Mouse (Mus musculus) gastrocnemius, adult 8-10 months (tissue): Measurements from ENCODE around the gene Zfp507. TPM values are rescaled to one million over a fixed set of nuclear protein-coding genes. Genes with fewer than 3 reads are reported as not detected.
A peak's percentile ranks its signal among the peaks of the same experiment; 100 is the strongest.

ENCODE experiments used
- DNase-seq, 2 experiments: peaks; one replicate each; pipeline ENCODE4 v3.0.0; 2022; ENCODE audit warnings: low spot score in 2 of 2
- total RNA-seq, 4 experiments: library from RNA; stranded (reverse); gene quantifications; 2 replicates each; pipeline ENCODE4 v1.2.4; 2022

The Zfp507 gene
- total RNA-seq: 10 to 100 TPM; 15.8 to 22.5 (median 17.7) TPM

DNA sequence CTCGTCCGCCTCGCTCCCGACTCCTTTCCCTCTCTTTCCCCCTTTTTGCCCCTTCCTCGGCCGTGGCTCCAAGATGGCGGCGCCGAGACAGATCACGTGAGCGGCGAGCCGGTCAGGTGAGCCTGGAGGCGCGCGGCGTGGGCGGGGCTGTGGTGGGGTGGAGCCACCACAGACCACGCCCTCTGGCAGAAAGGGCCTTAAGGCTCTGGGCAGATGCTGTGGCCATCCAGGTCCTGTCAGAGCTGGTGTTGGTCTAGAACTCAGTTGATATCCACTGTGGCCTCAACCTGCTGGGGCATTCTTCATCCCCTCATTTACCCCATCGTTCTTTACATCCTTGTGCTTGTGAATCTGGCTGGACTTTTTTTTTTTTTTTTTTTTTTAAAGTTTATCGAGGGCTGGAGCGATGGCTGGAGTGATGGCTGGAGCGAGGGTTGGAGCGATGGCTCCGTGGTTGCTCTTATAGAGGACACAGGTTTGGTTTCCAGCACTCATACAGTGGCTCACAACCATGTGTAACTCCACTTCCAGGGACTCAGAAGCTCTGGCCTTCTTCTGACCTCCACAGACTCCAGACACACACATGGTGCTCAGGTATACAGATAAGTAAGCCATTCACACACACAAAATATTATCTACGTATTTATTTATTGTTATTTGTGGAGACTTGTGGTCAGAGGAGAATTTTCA is at the start of gene Zfp507:
Gene Zfp507 (minus strand): TSS at position 98 of the 690 bp plus-strand sequence.
- DNase-seq: peak; percentile 72 to 82

DNA sequence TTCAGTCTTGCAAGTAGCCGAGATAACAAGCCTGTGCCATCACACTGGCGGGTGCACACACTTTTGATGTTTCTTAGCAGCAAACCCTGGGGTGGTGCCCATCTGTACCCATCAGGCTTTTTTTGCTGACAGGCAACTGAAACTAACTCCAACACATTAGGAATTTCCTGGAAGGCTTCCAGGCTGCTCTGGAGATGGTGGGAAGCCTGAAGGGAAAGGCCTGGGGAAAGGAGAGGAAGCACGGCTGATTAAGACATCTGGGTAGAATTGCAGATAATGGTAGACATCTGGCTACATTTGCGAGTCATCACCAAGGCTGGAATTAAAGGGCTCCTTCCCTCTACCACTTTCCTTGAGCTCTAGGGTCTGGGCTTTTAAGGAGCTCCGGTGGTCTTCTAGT is 47.6 kb upstream of the Zfp507 start:
- no peak for DNase-seq

DNA sequence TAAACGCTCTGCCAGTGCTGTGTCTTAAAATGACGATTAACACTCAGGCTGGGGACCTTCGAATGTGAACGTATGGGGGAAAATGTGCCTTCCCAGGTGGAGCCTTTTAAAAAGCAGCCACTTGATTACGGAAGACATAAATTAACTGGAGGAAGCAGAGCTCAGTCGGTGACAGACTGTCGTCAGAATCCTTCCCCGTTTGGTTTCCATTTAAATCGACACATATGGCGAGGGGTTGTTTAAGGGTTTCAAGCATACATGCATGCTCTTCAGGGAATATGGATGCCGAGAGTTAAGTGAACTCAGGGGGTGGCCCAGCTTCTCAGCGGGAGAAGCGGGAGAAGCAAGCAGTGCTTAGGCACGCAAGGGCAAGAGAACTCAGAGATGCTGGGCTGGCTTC is 45.7 kb upstream of the Zfp507 start:
- DNase-seq: no peak

DNA sequence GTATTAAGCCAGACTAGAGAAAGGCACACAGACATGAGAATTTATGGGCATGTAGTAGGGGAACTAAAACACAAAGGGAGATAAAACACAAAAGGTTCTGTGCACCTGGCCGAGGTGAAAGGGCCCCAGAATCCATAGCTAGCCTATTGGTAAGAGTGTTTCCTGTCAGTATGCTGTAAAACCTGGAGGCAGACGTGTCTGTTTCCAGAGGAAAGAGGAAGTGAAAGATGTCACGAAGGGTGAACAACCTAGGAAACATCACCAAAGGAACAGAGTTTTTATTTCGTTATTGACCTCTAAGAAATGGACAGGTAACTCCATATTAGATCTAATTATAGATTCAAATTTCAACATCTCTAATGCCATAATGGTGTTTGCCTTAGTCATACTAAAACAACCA is 37.7 kb upstream of the Zfp507 start:
- no peak for DNase-seq

DNA sequence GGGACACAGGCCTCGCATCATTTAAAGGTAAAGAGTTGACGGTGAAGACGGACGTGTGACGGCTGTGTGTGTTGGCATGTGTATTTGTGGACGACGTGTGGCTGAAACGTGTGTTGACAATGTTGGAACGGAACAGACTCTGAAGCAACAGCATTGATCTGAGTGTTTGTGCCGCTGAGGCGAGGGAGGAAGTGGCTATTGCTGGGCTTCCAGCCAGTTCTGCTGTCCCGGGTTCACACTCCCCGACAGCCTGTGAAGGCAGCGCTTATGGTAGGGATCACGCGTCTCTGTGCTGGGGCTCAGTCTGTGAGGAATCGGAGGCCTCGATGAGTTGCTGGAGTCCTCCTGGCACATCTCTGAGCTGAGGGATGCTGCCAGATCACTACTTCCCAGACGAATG is 34.0 kb upstream of the Zfp507 start:
- no peak for DNase-seq

DNA sequence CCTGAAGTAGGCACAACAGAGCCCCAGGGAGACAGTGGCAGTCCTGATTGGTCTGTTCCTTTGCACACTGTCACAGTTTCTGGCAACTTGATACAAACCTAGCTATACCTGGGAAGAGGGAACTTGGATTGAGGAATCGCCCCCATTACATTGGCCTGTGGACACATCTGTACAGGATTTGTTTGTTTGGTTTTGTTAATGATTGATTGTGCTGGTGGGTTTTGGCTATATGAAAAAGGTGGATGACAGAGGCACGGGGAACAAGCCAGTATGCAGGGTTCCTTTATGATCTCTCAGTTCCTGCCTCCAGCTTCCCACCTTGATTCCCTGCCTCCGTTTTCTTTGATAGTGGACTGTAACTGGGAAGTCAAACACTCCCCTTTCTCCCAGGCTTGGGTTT is 33.6 kb upstream of the Zfp507 start:
- no peak for DNase-seq

DNA sequence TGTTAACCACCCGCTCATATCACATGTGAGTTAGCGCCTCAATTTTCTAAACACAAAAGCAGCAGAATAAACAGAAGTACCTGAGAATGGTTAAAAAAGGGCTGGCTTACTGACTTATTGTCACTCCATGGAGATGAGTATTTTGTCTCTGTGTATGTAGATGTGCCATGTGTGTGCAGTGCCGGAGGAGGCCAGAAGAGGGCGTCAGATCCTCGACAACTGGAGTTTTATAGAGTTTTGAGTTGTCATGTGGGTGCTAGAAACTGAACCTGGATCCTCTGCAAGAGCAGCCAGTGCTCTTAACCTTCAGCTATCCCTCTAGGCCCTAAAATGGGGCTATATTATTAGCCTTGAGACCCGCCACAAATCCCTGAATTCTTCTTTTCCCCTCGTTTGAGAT is 27.3 kb upstream of the Zfp507 start:
- no peak for DNase-seq

DNA sequence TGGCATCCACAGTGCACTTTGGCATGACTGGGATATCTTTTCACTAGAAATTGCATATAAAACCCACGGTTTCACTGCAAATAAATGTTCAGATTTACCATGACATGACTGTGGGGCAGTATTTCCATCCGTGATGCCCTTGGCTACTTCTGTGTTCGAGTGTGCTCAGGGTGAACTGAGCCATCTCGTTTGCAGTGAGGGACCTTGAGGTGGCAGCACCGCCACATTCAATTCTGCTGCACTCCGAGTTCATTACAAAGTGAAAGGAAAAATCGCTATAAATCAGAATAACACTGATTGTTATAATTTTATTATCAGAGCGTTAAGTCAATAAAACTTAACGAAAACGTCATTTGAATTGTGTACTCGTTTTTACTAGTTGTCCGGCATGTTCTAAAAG is 21.1 kb upstream of the Zfp507 start:
- DNase-seq: no peak

DNA sequence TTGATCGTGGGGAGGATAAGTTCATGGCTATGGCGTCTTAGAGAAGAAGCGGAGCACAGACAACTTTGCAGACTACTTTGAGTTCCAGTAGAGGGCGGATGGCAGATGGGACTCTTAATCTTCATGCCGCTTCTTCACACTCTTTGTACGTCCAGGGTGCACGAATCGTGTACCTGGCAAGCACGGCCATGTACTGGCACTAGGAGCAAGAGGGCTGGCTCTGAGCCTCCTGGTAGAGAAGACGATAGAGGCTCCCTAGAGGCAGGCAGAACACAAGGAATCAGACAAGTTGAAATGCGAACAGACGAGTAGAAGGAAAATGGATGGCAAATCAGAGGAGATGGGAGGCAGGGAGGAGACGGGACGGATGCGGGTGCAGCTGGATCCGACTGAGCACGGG is 19.5 kb upstream of the Zfp507 start:
- DNase-seq: no peak

DNA sequence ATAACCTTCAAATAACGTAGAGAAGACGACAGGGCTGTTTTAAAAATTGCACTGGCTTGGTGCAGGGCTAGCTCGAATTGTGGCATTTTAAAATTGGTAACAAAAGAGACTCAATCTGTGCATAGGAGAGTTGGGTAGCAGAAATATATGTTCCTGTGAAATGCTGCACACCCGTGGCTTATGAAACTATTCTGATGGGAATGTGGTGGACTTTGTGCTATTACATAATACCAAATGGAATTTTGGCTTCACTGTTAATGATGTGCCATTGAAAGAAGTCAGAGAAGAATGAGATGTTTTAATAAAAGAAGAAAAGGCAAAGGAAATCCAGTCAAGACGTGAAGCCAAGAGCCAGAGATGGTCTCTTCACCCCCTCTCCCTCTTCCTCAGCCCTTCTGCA is 18.6 kb upstream of the Zfp507 start:
- no peak for DNase-seq

DNA sequence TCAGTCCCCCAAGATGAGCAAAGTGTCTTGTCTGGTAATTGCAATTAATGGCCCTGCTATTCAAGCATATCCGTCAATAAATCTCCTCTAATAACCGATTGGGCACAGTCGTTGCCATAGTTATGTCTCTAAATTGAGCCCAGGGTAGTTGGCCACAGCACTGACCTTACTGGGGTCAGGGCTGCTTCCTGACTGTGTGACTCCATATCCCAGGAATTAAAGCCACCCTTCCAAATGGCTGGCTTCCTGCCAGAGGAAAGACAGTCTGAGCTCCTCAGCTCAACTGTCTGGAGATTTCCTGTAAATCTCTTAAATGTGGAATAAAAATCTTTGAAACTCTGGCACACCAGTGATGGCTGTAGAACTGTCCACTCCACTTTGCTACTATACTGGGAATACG is 16.7 kb upstream of the Zfp507 start:
- DNase-seq: peak in 1 of 2 experiments; percentile 17

DNA sequence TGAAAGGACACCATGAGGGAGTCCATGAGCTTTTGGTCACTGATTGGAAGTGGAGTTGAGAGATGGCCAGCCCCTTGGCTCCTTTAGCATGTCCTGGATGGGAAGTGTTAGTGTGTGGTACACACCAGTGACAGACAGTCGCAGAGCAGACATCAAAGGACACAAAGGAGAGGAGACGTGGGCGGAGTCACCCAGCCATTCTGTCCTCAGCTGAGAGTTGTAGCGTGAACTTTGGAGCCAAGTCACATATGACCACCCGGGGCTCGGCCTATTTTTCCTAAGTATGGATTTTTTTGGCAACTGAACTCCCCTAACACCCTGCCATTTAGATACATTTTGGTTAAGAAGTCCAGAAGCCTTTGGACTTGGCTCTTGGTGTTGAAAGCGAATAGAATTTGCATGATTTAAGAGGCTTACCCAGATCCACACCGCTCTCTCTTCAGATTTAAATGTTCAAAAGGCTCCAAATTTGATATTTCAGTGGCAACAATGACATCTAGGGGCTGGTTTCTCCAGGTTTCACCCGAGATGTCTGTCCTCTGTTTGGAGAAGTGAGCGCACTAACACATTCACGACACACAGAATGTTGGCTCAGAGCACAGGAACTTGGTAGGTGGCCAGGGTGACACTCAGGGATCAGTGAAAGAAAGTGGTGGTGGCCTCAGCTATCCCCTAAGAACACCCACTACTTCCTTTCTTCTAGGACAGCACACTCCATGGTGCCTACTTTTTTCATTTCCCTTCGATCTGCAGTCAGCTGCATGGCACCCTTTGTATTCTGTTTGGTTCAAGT is 12.2 kb upstream of the Zfp507 start:
- DNase-seq: no peak

DNA sequence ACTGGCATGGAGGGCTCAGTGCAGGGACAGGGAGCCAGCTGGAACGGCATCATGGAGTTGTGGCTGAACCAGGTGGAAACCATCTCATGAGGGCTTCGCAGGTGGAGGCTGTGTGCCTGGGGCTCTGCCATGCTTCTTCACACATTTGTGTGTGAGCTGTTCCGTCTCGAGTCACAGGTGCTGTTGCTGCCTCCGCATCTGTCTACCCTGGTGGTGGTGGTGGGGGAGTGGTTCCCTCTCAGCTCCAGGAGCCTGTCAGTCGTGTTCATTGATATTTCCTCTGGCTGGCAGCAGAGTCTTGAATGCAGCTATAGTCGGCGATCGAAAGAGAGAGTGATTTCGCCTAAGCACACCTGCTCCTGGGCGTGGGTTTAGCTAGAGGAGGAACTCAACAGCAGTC is 10.5 kb upstream of the Zfp507 start:
- no peak for DNase-seq

DNA sequence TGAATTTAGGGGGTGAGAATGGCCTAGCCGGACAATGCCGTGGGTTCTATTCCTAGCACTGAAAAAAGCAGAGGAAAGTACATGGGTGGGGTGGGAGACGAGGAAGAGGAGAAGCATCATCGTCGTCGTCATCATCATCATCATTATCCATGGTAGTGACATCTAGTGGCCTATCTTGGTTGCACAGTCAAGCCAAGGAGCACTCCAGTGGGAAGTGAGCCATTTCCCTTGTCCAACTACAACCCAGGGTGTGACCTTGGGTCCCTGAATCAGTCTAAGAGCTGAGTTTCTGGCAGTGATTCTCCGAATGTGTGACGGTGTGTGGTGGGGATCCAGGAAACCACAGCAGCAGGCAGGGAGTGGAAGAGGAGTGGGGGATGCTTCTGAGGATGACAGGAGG is 7.9 kb upstream of the Zfp507 start:
- DNase-seq: no peak

DNA sequence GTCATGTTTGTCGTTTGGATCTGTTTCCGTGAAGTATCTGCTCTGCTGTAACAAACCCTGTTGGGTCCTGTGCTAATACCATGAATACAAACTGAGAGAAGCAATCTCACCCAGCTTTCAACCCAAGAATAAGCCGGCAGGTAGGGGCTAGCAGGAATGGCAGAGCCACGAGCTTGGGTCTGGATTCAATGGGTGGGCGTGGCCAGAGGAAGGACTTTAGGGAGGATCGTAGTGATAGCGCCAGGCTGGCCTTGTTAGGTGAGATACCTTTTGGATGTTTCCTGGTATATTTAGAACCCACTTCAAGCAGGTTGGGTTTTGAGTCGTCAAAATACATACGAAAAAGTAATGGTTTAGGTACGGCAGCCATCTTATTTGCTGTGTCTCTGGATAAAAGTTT is 1.4 kb upstream of the Zfp507 start:
- DNase-seq: no peak

DNA sequence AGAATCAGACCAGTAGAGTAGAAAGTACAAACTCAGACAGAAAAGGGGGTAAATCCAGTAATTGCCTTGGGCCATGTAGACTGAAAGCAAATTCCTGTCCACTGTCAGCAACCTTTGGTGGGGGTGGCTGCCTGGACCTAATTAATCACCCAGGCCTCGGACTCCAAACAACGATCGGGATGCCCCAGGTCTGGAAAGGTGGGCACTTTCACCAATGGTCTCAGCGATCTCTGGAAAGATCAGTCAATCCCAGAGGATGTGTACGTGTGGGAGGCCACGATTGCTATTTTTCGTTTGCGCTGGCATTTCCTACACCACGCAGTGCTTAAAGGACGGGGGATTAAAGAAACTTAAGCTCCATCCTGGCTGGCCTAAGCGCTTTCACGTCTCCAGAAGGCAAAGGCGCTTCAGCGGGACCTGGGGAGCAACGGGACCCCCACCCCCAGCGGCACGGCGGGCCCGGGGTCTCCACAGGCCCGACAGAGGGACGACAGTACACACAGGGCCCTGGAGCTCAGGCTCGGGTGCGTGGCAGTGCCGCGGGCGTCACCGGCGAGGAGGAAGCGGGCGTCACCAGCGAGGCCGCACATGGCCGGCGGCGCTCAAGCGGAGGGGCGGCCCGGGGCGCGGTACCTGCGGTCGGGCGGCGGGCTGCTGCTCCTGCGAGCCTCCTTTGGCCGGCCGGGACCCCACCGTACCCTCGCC is 450 bp downstream of the Zfp507 start:
- no peak for DNase-seq

DNA sequence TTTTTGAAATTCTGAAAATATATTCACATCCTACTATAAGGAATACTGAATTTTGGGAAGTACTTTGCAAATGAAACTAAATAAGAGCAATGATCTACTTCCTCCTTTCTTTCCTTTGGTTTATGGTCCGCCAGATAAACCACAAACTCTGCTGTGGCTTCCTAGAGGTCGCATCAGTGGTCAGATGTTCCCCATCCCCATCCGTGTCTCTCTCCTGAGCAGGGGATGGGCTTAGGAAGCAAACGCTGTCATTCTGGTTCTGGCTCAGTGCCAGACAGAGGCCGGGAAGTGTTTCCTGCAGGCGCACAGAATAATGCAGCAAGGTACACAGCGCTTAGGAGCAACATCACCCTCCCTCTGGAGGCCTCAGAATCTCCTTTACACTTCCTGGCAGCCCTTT is 6.7 kb downstream of the Zfp507 start:
- DNase-seq: no peak

DNA sequence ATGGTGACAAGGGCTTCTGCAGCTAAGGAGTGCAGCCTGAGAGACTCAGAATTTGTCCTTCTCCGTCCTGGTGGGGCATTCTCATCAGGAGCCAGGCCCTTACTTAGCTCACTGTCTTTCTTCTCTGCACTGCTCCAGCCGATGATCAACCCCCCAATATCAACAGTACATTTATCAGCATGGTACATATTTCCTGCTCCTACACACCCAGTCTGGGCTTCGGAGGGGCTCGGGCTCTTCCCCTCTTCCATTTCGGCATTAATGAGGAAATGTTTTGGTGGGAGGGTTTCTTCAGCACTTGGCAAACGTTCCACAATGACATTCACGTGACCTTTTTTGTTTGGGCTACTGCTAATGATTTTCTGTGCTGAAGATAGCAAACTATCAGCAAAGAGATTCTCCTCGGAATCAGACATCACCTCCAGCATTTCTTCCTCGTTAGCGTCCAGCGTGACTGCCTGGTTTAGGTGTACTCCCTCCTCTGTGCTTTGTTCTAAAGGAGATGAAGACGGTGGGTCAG is 8.6 kb downstream of the Zfp507 start:
- DNase-seq: no peak

DNA sequence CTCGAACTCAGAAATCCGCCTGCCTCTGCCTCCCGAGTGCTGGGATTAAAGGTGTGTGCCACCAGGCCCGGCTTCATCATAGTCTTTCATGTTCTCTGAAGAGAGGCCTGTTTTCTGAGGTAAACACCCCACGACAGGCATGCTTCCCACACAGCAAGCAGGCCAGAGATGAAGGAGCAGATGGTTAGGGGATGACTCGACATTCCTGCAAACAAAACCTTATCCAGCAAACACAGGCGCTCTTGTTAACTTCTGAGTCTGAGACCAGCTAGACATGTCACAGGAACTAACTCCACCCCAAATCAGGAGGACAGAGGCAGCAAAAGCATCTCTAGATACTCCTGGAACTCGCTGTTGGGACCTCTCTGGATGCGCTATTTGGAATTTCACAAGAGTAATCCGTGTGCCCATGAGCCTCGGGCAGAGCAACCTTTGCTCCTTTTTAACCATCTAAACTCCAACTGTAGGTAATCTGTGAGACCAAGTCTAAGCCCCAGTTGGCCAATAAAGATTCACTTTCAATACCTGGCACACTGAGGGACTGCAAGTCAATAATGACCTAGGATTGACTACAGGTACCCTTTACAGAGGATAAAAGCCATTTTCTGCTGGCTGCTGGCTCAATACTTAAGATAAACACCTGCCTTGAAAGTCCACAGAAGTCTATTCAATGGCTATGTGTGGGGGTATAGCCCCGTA is 10.5 kb downstream of the Zfp507 start:
- DNase-seq: no peak

DNA sequence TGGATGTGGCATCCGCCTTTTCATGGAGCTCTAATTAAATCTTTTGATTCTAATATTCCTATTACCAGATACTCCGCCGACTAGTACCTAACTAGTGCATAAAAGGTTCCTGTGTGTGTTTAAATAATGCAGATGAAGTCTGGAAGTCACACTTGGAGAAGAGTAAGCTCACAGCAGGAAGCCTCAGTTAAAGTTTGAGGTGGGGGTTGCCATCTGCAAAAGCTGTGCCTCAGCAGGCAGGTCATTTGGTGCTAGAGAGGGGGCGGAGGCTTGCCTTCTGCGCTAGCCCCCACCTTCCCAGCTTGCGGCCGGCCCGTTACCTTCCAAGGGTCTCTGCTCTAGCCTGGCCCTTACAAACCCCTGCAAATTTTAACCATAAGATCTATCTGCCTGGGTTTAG is 11.9 kb downstream of the Zfp507 start:
- DNase-seq: no peak

DNA sequence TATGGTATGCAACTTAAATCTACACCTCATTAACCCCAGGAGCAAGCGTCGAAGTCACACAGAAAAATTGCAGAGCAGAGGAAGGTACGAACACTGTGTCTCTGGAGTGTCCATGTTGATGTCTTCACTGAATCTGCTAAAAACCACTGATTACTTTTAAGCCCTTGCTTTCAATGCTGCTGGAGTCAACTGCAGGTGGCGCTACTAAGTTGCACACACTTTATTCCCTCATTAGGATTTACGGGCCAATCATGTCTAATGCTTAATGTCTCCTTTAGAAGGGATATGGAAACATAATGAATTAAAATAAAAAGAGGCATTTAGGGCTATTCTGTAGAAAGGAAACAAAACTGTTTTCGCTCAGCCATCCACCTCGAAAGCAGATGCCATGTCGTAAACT is 12.6 kb downstream of the Zfp507 start:
- DNase-seq: no peak

DNA sequence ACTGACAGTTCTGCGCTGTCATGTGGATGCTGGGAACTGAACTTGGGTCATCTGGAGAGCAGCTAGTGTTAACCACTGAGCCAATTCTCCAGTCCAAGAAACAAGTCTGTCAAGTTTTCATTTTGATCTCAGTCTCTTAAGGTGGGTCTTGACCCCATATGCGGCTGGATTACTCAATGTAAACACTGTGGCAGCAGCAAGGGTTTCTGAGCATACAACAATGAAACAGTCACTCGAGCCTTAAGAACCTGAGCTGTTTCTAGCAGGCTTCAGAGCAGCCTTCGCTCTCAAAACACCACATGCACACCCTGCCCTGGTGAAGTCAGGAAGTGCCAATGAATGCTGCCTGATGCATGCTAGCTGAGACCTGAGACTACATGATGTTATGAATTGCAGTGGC is 17.2 kb downstream of the Zfp507 start:
- no peak for DNase-seq
